Mouse (Mus musculus) hindbrain, embryonic 16.5 days (tissue): ENCODE measurements around the gene Plcb2. TPM values are rescaled to one million over a fixed set of nuclear protein-coding genes. Genes with fewer than 3 reads are reported as not detected.

Source experiments
- ATAC-seq: fragments of 200-750 bp; cut with Nextera tagmentation; 2 replicates; pipeline ENCODE4 v1.8.0; 2017; ENCODE audit warnings: moderate TSS enrichment, moderate library complexity
- H3K27ac ChIP-seq: fragments of 300-500 bp; sonication (generic); 2 replicates; pipeline ENCODE4 v1.5.1; 2014; ENCODE audit warnings: low read depth, mild to moderate bottlenecking, control low read depth, low read length, moderate library complexity
- H3K27me3 ChIP-seq: fragments of 300-500 bp; sonication (generic); replicated peaks from 2 replicates; pipeline ENCODE4 v1.6.1; 2014; ENCODE audit warnings: low read length; ENCODE audit not compliant: control insufficient read depth, insufficient read depth
- H3K36me3 ChIP-seq: fragments of 300-500 bp; sonication (generic); 2 replicates; pipeline ENCODE4 v1.6.1; 2014; ENCODE audit warnings: mild to moderate bottlenecking, low read length, moderate library complexity, mixed read lengths; ENCODE audit not compliant: control insufficient read depth, insufficient read depth
- H3K4me1 ChIP-seq: fragments of 300-500 bp; sonication (generic); 2 replicates; pipeline ENCODE4 v1.6.1; 2014; ENCODE audit warnings: low read depth, low read length; ENCODE audit not compliant: control insufficient read depth, insufficient read depth
- H3K4me2 ChIP-seq: fragments of 300-500 bp; sonication (generic); 2 replicates; pipeline ENCODE4 v1.6.1; 2014; ENCODE audit warnings: mild to moderate bottlenecking, low read length, control low read depth, moderate library complexity
- H3K4me3 ChIP-seq: fragments of 300-500 bp; sonication (generic); 2 replicates; pipeline ENCODE4 v1.5.1; 2014; ENCODE audit warnings: mild to moderate bottlenecking, low read length, control low read depth, moderate library complexity
- H3K9ac ChIP-seq: fragments of 300-500 bp; sonication (generic); 2 replicates; pipeline ENCODE4 v1.6.1; 2014; ENCODE audit warnings: low read depth, mild to moderate bottlenecking, control low read depth, low read length, moderate library complexity
- H3K9me3 ChIP-seq: fragments of 300-500 bp; sonication (generic); 2 replicates; pipeline ENCODE4 v1.6.1; 2014; ENCODE audit warnings: mild to moderate bottlenecking, low read length, moderate library complexity; ENCODE audit not compliant: control insufficient read depth
- WGBS: fragments of 180-500 bp; shearing (Covaris S2); extraction: QIAGEN DNeasy Blood & Tissue Kit; methylation state at CpG from one replicate; pipeline ENCODE4 v1.1.7; 2014; 5-methylcytosine and 5-hydroxymethylcytosine counted together
- polyA plus RNA-seq: library from polyadenylated mRNA; unstranded; fragments of >200 nt; fragmentation: Nextera tagmentation; extraction: Ambion mirVana; gene quantifications from 2 replicates; pipeline ENCODE4 v1.2.1, GENCODE M21; 2015

Plcb2 gene
- polyA plus RNA-seq, 1 experiment from 2014 or later: 0.88 TPM

GRCm38 (mm10) chr2:118673686-118674465, 54.4 kb downstream of the Plcb2 start:
- Histone ChIP-seq H3K27ac (no peak overlapping the region), H3K4me2 (no peak overlapping the region), H3K36me3 (0 out of 2 replicates have a peak, but pooled peaks cover 2% of the 10 kb centered on the region), H3K27me3 (peaks cover 17% of the 10 kb centered on the region), H3K4me3 (no peak overlapping the region), H3K4me1 (peaks cover 10% of the 10 kb centered on the region; the same call in 1 of the 2 replicates), H3K9ac (no peak overlapping the region), H3K9me3 (no peaks in the 10 kb centered on the region)
- ATAC-seq: no peak
- 27% methylated on average over 15 of the region's 15 CpGs for WGBS

DNA sequence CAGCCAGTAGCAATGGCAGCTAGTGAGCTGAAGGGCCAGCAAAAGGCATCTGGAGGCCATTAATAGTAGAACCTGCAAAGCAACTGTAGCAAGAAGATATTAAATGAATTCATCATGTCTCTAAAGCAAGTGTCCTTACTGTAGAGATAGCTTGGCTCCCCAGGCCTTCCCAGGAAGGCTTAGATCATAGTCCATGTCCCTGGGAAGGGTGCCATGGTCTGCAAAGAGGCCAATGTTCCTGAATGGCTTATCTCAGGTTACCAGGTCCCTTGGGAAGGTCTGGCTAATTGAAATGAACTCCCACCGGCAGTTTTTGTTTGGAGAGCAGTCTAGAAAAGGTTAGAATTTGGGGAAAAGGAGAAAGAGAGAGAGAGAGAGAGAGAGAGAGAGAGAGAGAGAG, 56.5 kb downstream of the Plcb2 start:
- Histone ChIP-seq H3K27ac (no peak overlapping the region), H3K27me3 (peaks cover 14% of the 10 kb centered on the region), H3K4me2 (no peak overlapping the region), H3K36me3 (no peaks in the 10 kb centered on the region), H3K9ac (no peak overlapping the region), H3K9me3 (no peaks in the 10 kb centered on the region), H3K4me1 (peaks cover 8% of the 10 kb centered on the region), H3K4me3 (no peak overlapping the region)
- ATAC-seq: no peak
- WGBS: 73% methylated on average over 1 of the region's 1 CpGs

DNA sequence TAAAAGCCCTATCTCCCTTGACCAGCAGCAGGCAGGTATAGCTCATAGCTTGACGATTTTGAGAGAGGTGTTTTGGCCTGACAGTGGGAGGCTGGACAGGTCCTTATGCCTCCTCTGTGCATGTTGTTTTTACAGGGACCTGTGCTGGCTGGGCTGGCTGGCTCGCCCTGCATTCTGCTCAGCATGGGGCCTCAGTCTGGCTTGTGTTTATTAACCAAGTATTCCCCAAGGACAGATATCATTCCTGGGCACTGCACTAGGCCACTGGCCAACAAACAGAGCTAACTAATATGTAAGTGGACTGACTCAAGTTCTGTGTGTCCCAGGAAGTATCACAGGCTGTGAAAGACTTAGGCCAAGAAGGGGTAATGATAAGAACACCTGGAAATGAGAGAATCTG, 58.5 kb downstream of the Plcb2 start:
- WGBS: 38% methylated on average over 2 of the region's 2 CpGs
- no peaks in the 10 kb centered on the region for H3K9me3 ChIP-seq
- no peak overlapping the region for H3K9ac ChIP-seq
- H3K4me1 ChIP-seq: peaks cover 17% of the 10 kb centered on the region
- H3K4me2 ChIP-seq: no peak overlapping the region
- ATAC-seq: no peak
- H3K4me3 ChIP-seq: no peak overlapping the region
- peaks cover 4% of the 10 kb centered on the region for H3K27me3 ChIP-seq
- H3K27ac ChIP-seq: no peak overlapping the region
- H3K36me3 ChIP-seq: no peaks in the 10 kb centered on the region

GRCm38 (mm10) chr2:118669245-118669644, 59.0 kb downstream of the Plcb2 start:
- Histone ChIP-seq H3K9ac (no peak overlapping the region), H3K36me3 (no peaks in the 10 kb centered on the region), H3K4me3 (no peak overlapping the region), H3K27me3 (peaks cover 3% of the 10 kb centered on the region; the same call in 1 of the 2 replicates), H3K4me2 (no peak overlapping the region), H3K9me3 (no peaks in the 10 kb centered on the region), H3K4me1 (peaks cover 21% of the 10 kb centered on the region), H3K27ac (no peak overlapping the region)
- 69% methylated on average over 6 of the region's 6 CpGs for WGBS
- ATAC-seq: no peak

DNA sequence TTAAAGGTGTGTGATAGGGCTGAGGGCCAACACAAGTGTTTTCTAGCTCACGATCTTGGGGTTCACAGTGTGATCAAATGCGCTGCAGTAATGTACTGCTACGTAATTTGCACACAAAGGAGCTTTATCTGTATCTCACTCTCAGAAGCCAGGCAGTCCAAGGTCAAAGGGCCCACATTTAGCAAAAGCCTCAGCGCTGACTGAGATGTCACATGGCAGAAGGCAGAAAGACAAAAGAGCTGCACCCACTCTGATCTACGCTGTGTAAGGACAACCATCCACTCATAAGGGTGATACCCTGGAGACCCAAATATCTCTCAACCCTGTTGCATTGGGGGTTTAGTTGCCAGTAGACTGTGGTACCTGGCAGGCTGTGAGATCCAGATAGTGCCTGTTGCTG, 61.1 kb downstream of the Plcb2 start:
- Histone ChIP-seq H3K9me3 (no peaks in the 10 kb centered on the region), H3K9ac (no peak overlapping the region), H3K36me3 (no peaks in the 10 kb centered on the region), H3K4me3 (no peak overlapping the region), H3K27ac (no peak overlapping the region), H3K4me2 (no peak overlapping the region; the same call in 1 of the 2 replicates), H3K4me1 (peaks cover 27% of the 10 kb centered on the region), H3K27me3 (no peaks in the 10 kb centered on the region)
- no peak for ATAC-seq
- WGBS: 71% methylated on average over 5 of the region's 5 CpGs

- 88% methylated on average over 4 of the region's 4 CpGs for WGBS
- Histone ChIP-seq H3K36me3 (no peaks in the 10 kb centered on the region), H3K27me3 (no peaks in the 10 kb centered on the region), H3K9me3 (no peaks in the 10 kb centered on the region), H3K27ac (no peak overlapping the region), H3K4me1 (peaks cover 27% of the 10 kb centered on the region), H3K9ac (no peak overlapping the region), H3K4me3 (no peak overlapping the region), H3K4me2 (peak overlapping the region; percentile 77)
- ATAC-seq: no peak
Observed at GRCm38 (mm10) chr2:118665616-118666015, 62.6 kb downstream of the Plcb2 start.

- Histone ChIP-seq H3K27ac (no peak overlapping the region), H3K9ac (no peak overlapping the region; the same call in 1 of the 2 replicates), H3K9me3 (no peaks in the 10 kb centered on the region), H3K4me2 (peak overlapping the region; percentile 77), H3K36me3 (no peaks in the 10 kb centered on the region), H3K27me3 (no peaks in the 10 kb centered on the region), H3K4me3 (no peak overlapping the region), H3K4me1 (peaks cover 27% of the 10 kb centered on the region)
- ATAC-seq: no peak
- WGBS: 83% methylated on average over 3 of the region's 3 CpGs
Observed at GRCm38 (mm10) chr2:118664975-118665516, 63.2 kb downstream of the Plcb2 start.

- H3K4me3 ChIP-seq: peak overlapping the region; percentile 58
- ATAC-seq: peak; percentile 57
- no peaks in the 10 kb centered on the region for H3K36me3 ChIP-seq
- peak overlapping the region; percentile 77 for H3K4me2 ChIP-seq
- H3K27ac ChIP-seq: peak overlapping the region; percentile 80
- no peaks in the 10 kb centered on the region for H3K9me3 ChIP-seq
- peaks cover 31% of the 10 kb centered on the region for H3K4me1 ChIP-seq
- no peaks in the 10 kb centered on the region for H3K27me3 ChIP-seq
- WGBS: 41% methylated on average over 19 of the region's 19 CpGs
- H3K9ac ChIP-seq: peak overlapping the region; percentile 83
Observed at GRCm38 (mm10) chr2:118663804-118664766, 64.2 kb downstream of the Plcb2 start.
